Mouse (Mus musculus) liver, postnatal 0 days (tissue): Measurements from ENCODE around the gene Cog1. TPM values are rescaled to one million over a fixed set of nuclear protein-coding genes. Genes with fewer than 3 reads are reported as not detected.
"Not testable (repeated sequence)": the region's sequence is repeated elsewhere in the genome, so short reads cannot be mapped to it uniquely, and the experiment has no call there.

Experiments used
- ATAC-seq: fragments of 200-750 bp; cut with Nextera tagmentation; 2 replicates; pipeline ENCODE4 v1.8.0; 2017; ENCODE audit warnings: mild to moderate bottlenecking, moderate library complexity
- DNase-seq: peaks from one replicate; pipeline ENCODE4 v3.0.0-alpha.2; 2016
- H3K27ac ChIP-seq: fragments of 300-500 bp; sonication (generic); 2 replicates; pipeline ENCODE4 v1.5.1; 2014; ENCODE audit warnings: antibody characterized with exemption, moderate library complexity, mild to moderate bottlenecking, low read depth
- H3K27me3 ChIP-seq: fragments of 300-500 bp; sonication (generic); 2 replicates; pipeline ENCODE4 v1.6.1; 2014; ENCODE audit warnings: low read length, control low read depth, mixed read lengths; ENCODE audit not compliant: insufficient read depth
- H3K36me3 ChIP-seq: fragments of 300-500 bp; sonication (generic); replicated peaks from 2 replicates; pipeline ENCODE4 v1.6.1; 2014; ENCODE audit warnings: mild to moderate bottlenecking, control low read depth, low read length, moderate library complexity, mixed read lengths; ENCODE audit not compliant: insufficient read depth
- H3K4me1 ChIP-seq: fragments of 300-500 bp; sonication (generic); 2 replicates; pipeline ENCODE4 v1.6.1; 2014; ENCODE audit warnings: antibody characterized with exemption, mild to moderate bottlenecking, control low read depth; ENCODE audit not compliant: insufficient read depth
- H3K4me2 ChIP-seq: fragments of 300-500 bp; sonication (generic); 2 replicates; pipeline ENCODE4 v1.6.1; 2014; ENCODE audit warnings: low read depth, mild to moderate bottlenecking, low read length, moderate library complexity, mixed read lengths
- H3K4me3 ChIP-seq: fragments of 300-500 bp; sonication (generic); 2 replicates; pipeline ENCODE4 v1.5.1; 2014; ENCODE audit warnings: low read depth, low read length
- H3K9ac ChIP-seq: fragments of 300-500 bp; sonication (generic); replicated peaks from 2 replicates; pipeline ENCODE4 v1.6.1; 2014; ENCODE audit warnings: mild to moderate bottlenecking, moderate library complexity
- H3K9me3 ChIP-seq: fragments of 300-500 bp; sonication (generic); 2 replicates; pipeline ENCODE4 v1.6.1; 2016; ENCODE audit warnings: mild to moderate bottlenecking, control low read depth, low read length, mixed read lengths
- CTCF ChIP-seq: sonication (generic); IDR thresholded peaks from 2 replicates; pipeline ENCODE4 v1.5.1; 2016; ENCODE audit warnings: antibody characterized with exemption, low read depth
- EP300 ChIP-seq: IDR thresholded peaks from 2 replicates; pipeline ENCODE4 v1.6.1; 2016; ENCODE audit warnings: antibody characterized with exemption, low read depth, mild to moderate bottlenecking
- WGBS: fragments of 180-500 bp; shearing (Covaris S2); extraction: QIAGEN DNeasy Blood & Tissue Kit; methylation state at CpG from one replicate; pipeline ENCODE4 v1.1.7; 2014; ENCODE audit not compliant: insufficient replicate concordance; 5-methylcytosine and 5-hydroxymethylcytosine counted together
- polyA plus RNA-seq: library from polyadenylated mRNA; unstranded; fragments of >200 nt; fragmentation: Nextera tagmentation; extraction: Ambion mirVana; gene quantifications from 2 replicates; pipeline ENCODE4 v1.2.1, GENCODE M21; 2015

The Cog1 gene
- polyA plus RNA-seq, 1 experiment from 2014 or later: 7.1 TPM

DNA sequence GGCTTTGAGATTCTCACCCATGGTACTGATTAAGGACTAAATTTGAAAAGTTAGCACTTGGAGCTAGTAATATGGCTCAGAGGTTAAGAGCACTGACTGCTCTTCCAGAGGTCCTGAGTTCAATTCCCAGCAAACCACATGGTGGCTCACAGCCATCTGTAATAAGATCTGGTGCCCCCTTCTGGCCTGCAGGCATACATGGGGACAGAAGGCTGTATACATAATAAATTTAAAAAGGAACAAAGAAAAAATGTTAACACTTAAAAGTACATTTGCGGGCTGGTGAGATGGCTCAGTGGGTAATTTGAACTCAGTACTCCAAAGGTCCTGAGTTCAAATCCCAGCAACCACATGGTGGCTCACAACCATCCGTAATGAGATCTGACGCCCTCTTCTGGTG lies 11.2 kb downstream of the Cog1 start:
- H3K9me3 ChIP-seq, ATAC-seq, DNase-seq, H3K27ac ChIP-seq, H3K4me3 ChIP-seq, H3K9ac ChIP-seq, H3K4me2 ChIP-seq, H3K27me3 ChIP-seq, H3K4me1 ChIP-seq: not testable (repeated sequence)
- TF ChIP-seq CTCF: peak; percentile 26; the same call in 1 of the 2 replicates
- H3K36me3 ChIP-seq: peaks cover 79% of the 10 kb centered on the region
- WGBS: 95% methylated on average over 2 of the region's 3 CpGs

DNA sequence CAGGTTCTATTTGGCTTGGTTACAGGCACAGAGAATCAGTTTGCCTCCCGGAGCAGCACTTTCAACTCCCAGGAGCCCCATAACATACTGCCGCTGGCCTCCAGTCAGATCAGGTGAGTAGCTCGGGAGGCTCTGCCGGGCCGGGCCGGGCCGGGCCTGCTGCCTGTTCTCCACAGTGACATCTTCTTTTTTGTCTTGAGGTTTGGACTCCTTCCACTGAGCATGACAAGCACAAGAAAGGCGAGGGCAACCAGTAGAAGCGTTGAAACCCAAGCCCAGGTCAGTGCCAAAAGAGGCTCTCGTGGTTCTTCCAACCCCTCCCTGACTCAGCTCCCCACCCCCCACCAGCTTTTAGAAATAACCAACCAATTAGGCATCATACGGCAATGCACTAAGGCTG lies 12.0 kb downstream of the Cog1 start:
- H3K4me1 ChIP-seq: no peaks in the 10 kb centered on the region
- H3K36me3 ChIP-seq: peaks cover 80% of the 10 kb centered on the region
- no peak for ATAC-seq
- no peak overlapping the region for H3K27ac ChIP-seq
- no peak overlapping the region for H3K4me3 ChIP-seq
- no peaks in the 10 kb centered on the region for H3K27me3 ChIP-seq
- no peaks in the 10 kb centered on the region for H3K9me3 ChIP-seq
- no peak overlapping the region for H3K9ac ChIP-seq
- no peak for TF ChIP-seq CTCF
- no peak for TF ChIP-seq EP300
- H3K4me2 ChIP-seq: no peak overlapping the region
- WGBS: 81% methylated on average over 11 of the region's 11 CpGs
- DNase-seq: no peak

DNA sequence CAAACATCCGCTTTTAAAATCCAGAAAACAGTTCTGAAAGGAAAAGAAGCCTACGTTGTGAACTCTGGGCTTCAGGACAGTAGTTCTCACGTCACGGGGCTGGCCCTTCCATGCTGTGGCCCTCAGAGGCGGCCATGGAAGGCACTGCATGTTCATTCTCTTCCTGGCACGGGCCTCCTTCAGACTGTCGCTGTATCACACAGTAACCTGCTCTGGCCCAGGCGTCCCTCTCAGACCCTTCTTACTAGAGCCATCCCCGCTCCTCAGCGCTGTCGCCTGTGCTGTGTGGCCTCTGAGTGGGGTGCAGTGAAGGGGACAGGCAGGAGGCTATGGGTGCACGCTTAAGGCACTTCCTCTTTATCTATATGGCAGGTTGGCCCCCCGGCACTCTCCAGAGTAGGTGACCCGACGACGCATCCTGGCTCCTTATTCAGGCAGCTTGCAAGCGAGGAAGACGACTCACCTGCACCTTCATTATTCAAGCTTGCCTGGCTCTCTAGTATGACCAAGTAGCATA lies 12.9 kb downstream of the Cog1 start:
- Histone ChIP-seq H3K27ac (no peak overlapping the region), H3K4me1 (peaks cover 4% of the 10 kb centered on the region), H3K4me2 (no peak overlapping the region), H3K9me3 (no peaks in the 10 kb centered on the region), H3K27me3 (no peaks in the 10 kb centered on the region), H3K36me3 (peaks cover 70% of the 10 kb centered on the region), H3K4me3 (no peak overlapping the region), H3K9ac (no peak overlapping the region)
- DNase-seq (no peak), ATAC-seq (no peak)
- TF ChIP-seq CTCF: no peak
- TF ChIP-seq EP300: no peak
- WGBS: 88% methylated on average over 18 of the region's 18 CpGs

DNA sequence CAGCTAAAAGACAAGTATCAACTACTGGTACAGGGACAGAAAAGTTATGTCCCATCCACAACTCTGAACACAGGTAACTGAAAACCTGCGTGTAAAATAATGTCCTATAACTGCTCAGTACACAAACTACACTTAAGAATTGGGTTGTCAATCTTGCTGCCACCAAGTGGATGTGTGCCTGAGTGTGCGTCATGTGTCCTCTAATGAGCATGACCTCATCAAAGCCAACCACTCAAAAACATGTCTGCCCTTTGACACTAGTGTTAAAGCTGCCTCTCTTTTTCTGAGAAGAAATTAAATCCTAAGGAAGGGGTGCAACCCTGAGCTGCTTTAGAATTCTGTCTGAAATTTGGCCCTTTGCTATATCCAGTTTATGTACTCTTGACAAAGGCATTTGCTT lies 15.3 kb downstream of the Cog1 start:
- Histone ChIP-seq H3K4me2 (no peak overlapping the region), H3K36me3 (peaks cover 54% of the 10 kb centered on the region), H3K4me3 (no peak overlapping the region), H3K9me3 (no peaks in the 10 kb centered on the region), H3K27me3 (no peaks in the 10 kb centered on the region), H3K27ac (no peak overlapping the region), H3K9ac (no peak overlapping the region), H3K4me1 (peaks cover 20% of the 10 kb centered on the region)
- TF ChIP-seq EP300 (no peak), CTCF (no peak)
- 85% methylated on average over 2 of the region's 2 CpGs for WGBS
- no peak for ATAC-seq
- DNase-seq: no peak

DNA sequence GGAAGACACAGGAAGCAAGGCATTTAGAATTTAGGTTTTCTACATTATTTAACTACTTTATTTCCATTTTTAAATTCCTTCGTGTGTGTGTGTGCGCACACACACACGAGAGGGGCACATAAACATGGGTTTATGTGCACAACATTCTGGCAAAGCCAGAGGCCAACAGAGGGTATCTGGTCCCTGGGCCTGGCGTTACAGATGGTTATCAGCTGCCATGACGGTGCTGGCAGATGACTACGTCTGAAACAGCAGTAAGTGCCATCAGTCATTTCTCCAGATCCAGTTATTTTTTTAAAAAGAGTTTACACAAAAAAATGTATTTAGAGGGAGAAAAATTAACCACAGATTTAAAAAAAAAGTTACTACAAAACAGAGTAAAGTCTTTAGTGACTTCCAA lies 17.2 kb downstream of the Cog1 start:
- H3K4me3 ChIP-seq: no peak overlapping the region
- 50% methylated on average over 6 of the region's 6 CpGs for WGBS
- peak; percentile 29; the same call in 1 of the 2 replicates for TF ChIP-seq EP300
- TF ChIP-seq CTCF: no peak
- no peak overlapping the region for H3K9ac ChIP-seq
- H3K27me3 ChIP-seq: no peaks in the 10 kb centered on the region
- no peak overlapping the region for H3K27ac ChIP-seq
- no peaks in the 10 kb centered on the region for H3K9me3 ChIP-seq
- no peak for DNase-seq
- H3K4me1 ChIP-seq: peaks cover 28% of the 10 kb centered on the region
- H3K4me2 ChIP-seq: peak overlapping the region; percentile 5; the same call in 1 of the 2 replicates
- peak; percentile 43 for ATAC-seq
- peaks cover 45% of the 10 kb centered on the region for H3K36me3 ChIP-seq

DNA sequence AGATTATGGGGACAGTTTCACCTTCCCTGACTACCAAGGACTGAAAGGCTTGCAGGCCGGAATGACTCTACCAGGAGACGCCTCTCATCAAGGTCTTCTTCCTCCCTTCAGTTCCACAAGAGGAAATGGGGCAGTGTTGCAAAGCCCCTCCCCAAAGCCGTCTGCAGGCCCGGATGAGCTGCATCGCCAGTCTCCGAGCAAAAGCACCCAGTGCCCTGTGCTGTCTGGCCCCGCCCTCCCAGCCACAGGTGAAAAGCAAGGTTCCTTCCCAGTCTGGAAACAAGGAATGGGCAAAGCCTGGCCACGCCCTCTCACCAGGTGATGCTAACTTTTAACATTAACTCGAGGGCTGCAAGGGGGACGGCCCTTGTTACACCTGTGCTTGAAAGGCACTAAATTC lies 17.7 kb downstream of the Cog1 start:
- Histone ChIP-seq H3K27ac (peak overlapping the region; percentile 36; the same call in 1 of the 2 replicates), H3K4me2 (peak overlapping the region; percentile 5; the same call in 1 of the 2 replicates), H3K4me3 (no peak overlapping the region), H3K4me1 (peaks cover 28% of the 10 kb centered on the region), H3K27me3 (no peaks in the 10 kb centered on the region), H3K9me3 (no peaks in the 10 kb centered on the region), H3K36me3 (peaks cover 45% of the 10 kb centered on the region), H3K9ac (no peak overlapping the region)
- WGBS: 41% methylated on average over 10 of the region's 10 CpGs
- TF ChIP-seq CTCF (no peak), EP300 (no peak)
- ATAC-seq (peak; percentile 35; the same call in 1 of the 2 replicates), DNase-seq (peak; percentile 38)
